Mouse (Mus musculus): ENCODE measurements around the gene Zfp346. TPM values are rescaled to one million over a fixed set of nuclear protein-coding genes. Genes with fewer than 3 reads are reported as not detected.

Zfp346 gene
- polyA plus RNA-seq (2014; fragmentation: Illumina TruSeq; extraction: RNeasy Lipid Tissue Mini Kit (QIAGEN cat#74804); ENCODE audit: low replicate concordance), result 4.2 TPM

DNA sequence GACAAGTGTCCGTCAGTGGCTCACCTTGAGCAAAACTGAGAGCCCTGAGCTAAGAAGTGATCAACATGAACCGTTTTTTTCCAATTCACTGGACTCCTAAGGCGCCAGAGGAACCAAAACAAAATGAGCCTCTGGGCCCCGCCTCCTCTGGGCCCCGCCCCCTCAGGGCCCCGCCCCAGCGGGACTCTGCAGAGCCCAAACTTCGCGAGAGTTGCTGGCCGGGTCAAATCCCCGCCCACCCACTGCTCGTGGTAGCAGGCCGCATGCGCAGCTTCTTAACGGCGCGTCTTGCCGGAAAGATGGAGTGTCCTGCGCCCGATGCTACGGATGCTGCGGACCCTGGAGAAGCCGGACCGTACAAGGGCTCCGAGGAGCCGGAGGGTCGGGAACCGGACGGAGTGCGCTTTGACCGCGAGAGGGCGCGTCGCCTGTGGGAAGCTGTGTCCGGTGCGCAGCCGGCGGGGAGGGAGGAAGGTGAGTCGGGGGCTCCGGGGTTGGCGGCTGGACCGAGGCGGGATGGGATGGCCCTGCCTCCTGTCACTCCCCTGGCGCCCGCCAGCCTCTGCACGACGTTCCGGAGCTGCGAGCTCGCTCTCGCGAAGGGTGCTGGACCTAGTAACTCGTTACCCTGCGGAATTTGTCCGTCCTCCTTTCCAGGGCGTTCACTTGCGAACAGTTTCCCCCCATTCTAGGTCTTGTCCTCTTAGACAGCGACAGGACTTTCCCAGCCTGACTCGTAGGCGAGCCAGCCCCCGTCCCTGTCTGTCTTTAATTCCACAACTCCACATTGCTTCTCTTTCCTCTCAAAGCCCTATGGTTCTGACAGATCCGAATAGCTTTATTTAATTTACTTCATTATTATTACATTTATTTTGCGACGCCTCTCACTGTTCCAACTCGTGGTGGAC, at the start of gene Zfp346:
TSS of gene Zfp346 (plus strand) at position 267 of the 908 bp plus-strand sequence.

DNA sequence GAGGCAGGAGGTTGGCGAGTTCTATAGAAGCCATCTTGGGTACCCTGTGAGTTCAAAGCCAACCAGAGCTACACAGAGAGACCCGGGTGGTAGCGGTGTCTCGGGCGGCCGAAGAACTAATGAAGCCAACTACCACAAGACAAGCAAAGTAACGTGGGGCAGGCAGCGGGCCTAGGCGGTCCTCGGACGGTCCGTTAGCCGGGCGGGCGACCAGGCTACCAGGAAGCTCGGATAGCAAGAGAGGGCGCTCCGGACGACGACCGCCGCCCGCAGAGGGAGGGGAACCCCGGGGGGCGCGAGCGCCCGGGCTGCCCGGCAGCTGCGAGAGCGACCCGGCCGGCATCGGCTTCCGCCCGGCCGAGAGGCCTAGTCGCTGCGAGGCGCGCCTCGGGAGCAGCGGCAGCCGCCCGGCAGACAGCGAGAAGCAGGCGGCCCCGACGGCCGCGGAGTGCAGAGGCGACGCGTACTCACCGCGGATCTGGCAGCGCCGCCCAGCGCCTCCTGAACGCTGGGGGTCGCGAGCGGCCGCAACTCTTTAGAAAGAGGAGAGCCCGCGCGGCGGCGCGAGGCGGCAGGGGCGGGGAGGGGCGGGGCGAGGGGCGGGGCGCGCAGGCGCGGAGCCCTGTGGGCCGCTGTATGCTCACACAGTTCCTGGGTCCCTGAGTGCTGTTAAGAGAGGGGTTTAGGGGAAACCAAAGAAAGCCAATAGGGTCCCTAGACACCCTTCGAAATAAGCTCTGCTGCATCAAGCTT, 5.2 kb upstream of the Zfp346 start, which contains the start of gene Uimc1:
TSS of gene Uimc1 (minus strand) at position 575 of the 753 bp plus-strand sequence.

DNA sequence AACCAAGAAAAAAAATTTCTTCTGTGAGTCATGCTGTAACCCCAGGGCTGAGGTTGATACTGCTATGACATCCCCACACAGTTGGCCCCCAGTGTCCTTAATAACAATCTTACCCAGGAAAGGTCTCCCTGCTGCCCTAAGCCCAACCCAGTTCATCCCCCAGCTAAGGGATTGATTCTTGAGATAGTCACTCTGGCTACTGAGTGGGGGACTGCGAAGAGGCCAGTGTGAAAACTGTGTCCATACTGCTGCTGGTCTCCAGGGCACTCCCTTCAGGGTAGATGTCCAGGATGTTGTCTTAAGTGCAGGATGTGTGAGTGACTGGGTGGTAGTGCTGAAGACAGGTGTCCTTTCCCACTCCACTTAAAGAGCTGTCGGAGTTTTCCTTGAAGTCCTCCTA, 28.3 kb downstream of the Zfp346 start, which contains the start of gene Gm17617:
TSS of gene Gm17617 (minus strand) at position 101 of the 400 bp plus-strand sequence.

DNA sequence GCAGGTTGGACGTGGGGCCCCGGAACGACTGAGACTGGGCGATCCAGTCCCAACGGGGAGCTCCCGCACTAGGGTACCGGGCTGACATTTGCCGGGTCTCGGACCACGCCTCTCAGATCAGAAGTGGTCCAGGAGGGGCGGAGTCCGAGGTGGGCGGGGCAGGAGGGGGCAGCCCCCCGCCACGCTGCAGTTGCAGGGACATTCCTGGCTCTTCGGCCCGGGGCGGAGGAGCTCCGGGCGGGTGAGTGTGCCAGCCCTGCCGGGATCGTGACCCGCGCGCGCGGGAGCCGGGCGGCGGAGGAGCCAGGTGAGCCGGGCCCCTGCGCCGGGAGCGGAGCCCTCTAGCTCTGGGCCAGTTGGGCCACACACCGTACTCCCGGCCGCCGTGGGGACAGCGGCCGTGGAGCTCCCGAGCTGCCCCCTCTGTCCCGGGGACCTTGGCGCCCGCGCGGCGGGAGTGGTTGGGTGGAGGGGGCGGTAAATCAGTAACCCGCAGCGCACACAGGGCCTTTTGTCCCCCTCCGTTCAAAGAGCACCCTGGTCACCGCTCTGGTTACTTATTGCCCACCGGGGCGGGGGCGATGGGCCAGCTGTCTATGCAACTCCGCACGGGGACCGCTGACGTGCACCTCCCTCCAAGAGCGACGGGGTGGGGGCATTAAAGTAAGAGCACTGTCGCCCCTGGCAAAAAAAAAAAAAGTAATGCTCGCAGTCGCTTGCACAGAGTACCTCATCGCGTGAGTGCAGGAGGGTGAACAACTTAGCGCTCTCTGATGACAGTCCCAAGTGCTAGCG, 47.7 kb downstream of the Zfp346 start, which contains the start of gene Fgfr4:
TSS of gene Fgfr4 (plus strand) at position 20 of the 795 bp plus-strand sequence.

Other genes starting within 250 kb of the Zfp346 start
- not detected for gene Unc5a, start 155.9 kb upstream of the Zfp346 start, polyA plus RNA-seq (2014; fragmentation: Illumina TruSeq; extraction: RNeasy Lipid Tissue Mini Kit (QIAGEN cat#74804); ENCODE audit: low replicate concordance)
- not detected for gene Hk3, start 83.9 kb upstream of the Zfp346 start, polyA plus RNA-seq (2014; fragmentation: Illumina TruSeq; extraction: RNeasy Lipid Tissue Mini Kit (QIAGEN cat#74804); ENCODE audit: low replicate concordance)
- 41.0 TPM for gene Uimc1, start 5.0 kb upstream of the Zfp346 start, polyA plus RNA-seq (2014; fragmentation: Illumina TruSeq; extraction: RNeasy Lipid Tissue Mini Kit (QIAGEN cat#74804); ENCODE audit: low replicate concordance)
- gene Gm17617, start 28.2 kb downstream of the Zfp346 start, polyA plus RNA-seq (2014; fragmentation: Illumina TruSeq; extraction: RNeasy Lipid Tissue Mini Kit (QIAGEN cat#74804); ENCODE audit: low replicate concordance), result not detected
- gene Fgfr4, start 47.3 kb downstream of the Zfp346 start, polyA plus RNA-seq (2014; fragmentation: Illumina TruSeq; extraction: RNeasy Lipid Tissue Mini Kit (QIAGEN cat#74804); ENCODE audit: low replicate concordance), result not detected
- 67.2 TPM for gene Nsd1, start 104.5 kb downstream of the Zfp346 start, polyA plus RNA-seq (2014; fragmentation: Illumina TruSeq; extraction: RNeasy Lipid Tissue Mini Kit (QIAGEN cat#74804); ENCODE audit: low replicate concordance)
- 12.0 TPM for gene Prelid1, start 215.2 kb downstream of the Zfp346 start, polyA plus RNA-seq (2014; fragmentation: Illumina TruSeq; extraction: RNeasy Lipid Tissue Mini Kit (QIAGEN cat#74804); ENCODE audit: low replicate concordance)
- 13.8 TPM for gene Rab24, start 216.6 kb downstream of the Zfp346 start, polyA plus RNA-seq (2014; fragmentation: Illumina TruSeq; extraction: RNeasy Lipid Tissue Mini Kit (QIAGEN cat#74804); ENCODE audit: low replicate concordance)
- gene Mxd3, start 224.5 kb downstream of the Zfp346 start, polyA plus RNA-seq (2014; fragmentation: Illumina TruSeq; extraction: RNeasy Lipid Tissue Mini Kit (QIAGEN cat#74804); ENCODE audit: low replicate concordance), result 0.30 TPM

Measured in small intestine, adult 10 weeks (tissue).